Mouse (Mus musculus): Measurements from ENCODE around the gene Rab11fip4.

GRCm38 (mm10) chr11:79581257-79581656 lies 9.8 kb upstream of the Rab11fip4 start:
- TF ChIP-seq CTCF (IDR thresholded peaks at IDR 0.05; ENCODE audit: borderline replicate concordance, insufficient read depth, low read length), result no peak
- no peak for TF ChIP-seq POLR2A (IDR thresholded peaks at IDR 0.05; ENCODE audit: low read depth, low read length)

Data from embryonic fibroblast, embryonic 13.5 days (primary cell).